Mouse (Mus musculus): ENCODE measurements at regions not wholly inside any gene's neighbourhood (a gene's known extent, or its start where the extent isn't known, plus 50 kb on each side); places are given as distances from the start of the nearest gene placed in this dataset.

- Histone ChIP-seq H3K4me3 (ENCODE audit: insufficient read depth, low read depth, low read length) (no peak overlapping the region), H3K4me1 (ENCODE audit: control insufficient read depth, insufficient read depth, low read length) (no peaks in the 10 kb centered on the region), H3K27me3 (replicated peaks; ENCODE audit: control insufficient read depth, insufficient read depth, low read length) (no peaks in the 10 kb centered on the region), H3K27ac (ENCODE audit: insufficient read depth, low read depth, low read length) (no peak overlapping the region), H3K36me3 (ENCODE audit: control insufficient read depth, insufficient read depth, low read length) (no peaks in the 10 kb centered on the region)
- DNase-seq, result no peak
- TF ChIP-seq POLR2A (IDR thresholded peaks at IDR 0.05; ENCODE audit: low read depth, low read length) (no peak), CTCF (conservative IDR thresholded peaks at IDR 0.05; ENCODE audit: insufficient read depth, insufficient read length, low read depth, low read length) (no peak)
- WGBS, result 81% methylated on average over 3 of the region's 3 CpGs
These were observed 164.2 kb upstream of the Cwc22 start for GRCm38 (mm10) chr2:78110335-78110734.

- 90% methylated on average over 2 of the region's 2 CpGs for WGBS
- Histone ChIP-seq H3K27me3 (replicated peaks; ENCODE audit: control insufficient read depth, insufficient read depth, low read length) (no peaks in the 10 kb centered on the region), H3K4me1 (ENCODE audit: control insufficient read depth, insufficient read depth, low read length) (no peaks in the 10 kb centered on the region), H3K36me3 (ENCODE audit: control insufficient read depth, insufficient read depth, low read length) (no peaks in the 10 kb centered on the region), H3K27ac (ENCODE audit: insufficient read depth, low read depth, low read length) (no peak overlapping the region), H3K4me3 (ENCODE audit: insufficient read depth, low read depth, low read length) (no peak overlapping the region)
- TF ChIP-seq CTCF (conservative IDR thresholded peaks at IDR 0.05; ENCODE audit: insufficient read depth, insufficient read length, low read depth, low read length) (no peak), POLR2A (IDR thresholded peaks at IDR 0.05; ENCODE audit: low read depth, low read length) (no peak)
- DNase-seq, result no peak
These were observed 149.4 kb upstream of the Cwc22 start for GRCm38 (mm10) chr2:78095536-78095935.

- no peaks in the 10 kb centered on the region for H3K4me1 ChIP-seq (ENCODE audit: control insufficient read depth, insufficient read depth, low read length)
- H3K27ac ChIP-seq (ENCODE audit: insufficient read depth, low read depth, low read length), result no peak overlapping the region
- H3K36me3 ChIP-seq (ENCODE audit: control insufficient read depth, insufficient read depth, low read length), result no peaks in the 10 kb centered on the region
- H3K27me3 ChIP-seq (replicated peaks; ENCODE audit: control insufficient read depth, insufficient read depth, low read length), result no peaks in the 10 kb centered on the region
- H3K4me3 ChIP-seq (ENCODE audit: insufficient read depth, low read depth, low read length), result no peak overlapping the region
- no peak for DNase-seq
- TF ChIP-seq CTCF (conservative IDR thresholded peaks at IDR 0.05; ENCODE audit: insufficient read depth, insufficient read length, low read depth, low read length) (no peak), POLR2A (IDR thresholded peaks at IDR 0.05; ENCODE audit: low read depth, low read length) (no peak)
These were observed 148.7 kb upstream of the Cwc22 start for GRCm38 (mm10) chr2:78094921-78095320.

- Histone ChIP-seq H3K4me3 (ENCODE audit: insufficient read depth, low read depth, low read length) (no peak overlapping the region), H3K27me3 (replicated peaks; ENCODE audit: control insufficient read depth, insufficient read depth, low read length) (no peaks in the 10 kb centered on the region), H3K4me1 (ENCODE audit: control insufficient read depth, insufficient read depth, low read length) (no peaks in the 10 kb centered on the region), H3K36me3 (ENCODE audit: control insufficient read depth, insufficient read depth, low read length) (no peaks in the 10 kb centered on the region), H3K27ac (ENCODE audit: insufficient read depth, low read depth, low read length) (no peak overlapping the region)
- TF ChIP-seq CTCF (conservative IDR thresholded peaks at IDR 0.05; ENCODE audit: insufficient read depth, insufficient read length, low read depth, low read length) (no peak), POLR2A (IDR thresholded peaks at IDR 0.05; ENCODE audit: low read depth, low read length) (no peak)
- no peak for DNase-seq
- WGBS, result 73% methylated on average over 16 of the region's 16 CpGs
These were observed 118.3 kb upstream of the Cwc22 start for GRCm38 (mm10) chr2:78064321-78065037.

- peak; percentile 7 for DNase-seq
- 26% methylated on average over 10 of the region's 10 CpGs for WGBS
- H3K4me1 ChIP-seq (ENCODE audit: control insufficient read depth, insufficient read depth, low read length), result no peaks in the 10 kb centered on the region
- H3K4me3 ChIP-seq (ENCODE audit: insufficient read depth, low read depth, low read length), result no peak overlapping the region
- no peak overlapping the region for H3K27ac ChIP-seq (ENCODE audit: insufficient read depth, low read depth, low read length)
- H3K27me3 ChIP-seq (replicated peaks; ENCODE audit: control insufficient read depth, insufficient read depth, low read length), result no peaks in the 10 kb centered on the region
- TF ChIP-seq POLR2A (IDR thresholded peaks at IDR 0.05; ENCODE audit: low read depth, low read length), result no peak
- no peak for TF ChIP-seq CTCF (conservative IDR thresholded peaks at IDR 0.05; ENCODE audit: insufficient read depth, insufficient read length, low read depth, low read length)
- H3K36me3 ChIP-seq (ENCODE audit: control insufficient read depth, insufficient read depth, low read length), result no peaks in the 10 kb centered on the region
These were observed 113.7 kb upstream of the Cwc22 start for GRCm38 (mm10) chr2:78059801-78060416.

GRCm38 (mm10) chr2:78058988-78059387 lies 112.8 kb upstream of the Cwc22 start:
- Histone ChIP-seq H3K27me3 (replicated peaks; ENCODE audit: control insufficient read depth, insufficient read depth, low read length) (no peaks in the 10 kb centered on the region), H3K4me3 (ENCODE audit: insufficient read depth, low read depth, low read length) (no peak overlapping the region), H3K27ac (ENCODE audit: insufficient read depth, low read depth, low read length) (no peak overlapping the region), H3K36me3 (ENCODE audit: control insufficient read depth, insufficient read depth, low read length) (no peaks in the 10 kb centered on the region), H3K4me1 (ENCODE audit: control insufficient read depth, insufficient read depth, low read length) (no peaks in the 10 kb centered on the region)
- TF ChIP-seq POLR2A (IDR thresholded peaks at IDR 0.05; ENCODE audit: low read depth, low read length) (no peak), CTCF (conservative IDR thresholded peaks at IDR 0.05; ENCODE audit: insufficient read depth, insufficient read length, low read depth, low read length) (no peak)
- DNase-seq, result no peak
- WGBS, result 79% methylated on average over 2 of the region's 2 CpGs

GRCm38 (mm10) chr2:78053910-78054309 lies 107.7 kb upstream of the Cwc22 start:
- Histone ChIP-seq H3K4me3 (ENCODE audit: insufficient read depth, low read depth, low read length) (no peak overlapping the region), H3K4me1 (ENCODE audit: control insufficient read depth, insufficient read depth, low read length) (no peaks in the 10 kb centered on the region), H3K27ac (ENCODE audit: insufficient read depth, low read depth, low read length) (no peak overlapping the region), H3K36me3 (ENCODE audit: control insufficient read depth, insufficient read depth, low read length) (no peaks in the 10 kb centered on the region), H3K27me3 (replicated peaks; ENCODE audit: control insufficient read depth, insufficient read depth, low read length) (no peaks in the 10 kb centered on the region)
- no peak for DNase-seq
- no peak for TF ChIP-seq POLR2A (IDR thresholded peaks at IDR 0.05; ENCODE audit: low read depth, low read length)
- no peak for TF ChIP-seq CTCF (conservative IDR thresholded peaks at IDR 0.05; ENCODE audit: insufficient read depth, insufficient read length, low read depth, low read length)
- WGBS, result 55% methylated on average over 3 of the region's 3 CpGs

Data from kidney, adult 2 months (tissue).